Mouse (Mus musculus) left cerebral cortex, adult 9 months (tissue): ENCODE data around the gene Actn1.
"Not testable (repeated sequence)": the region's sequence is repeated elsewhere in the genome, so short reads cannot be mapped to it uniquely, and the experiment has no call there.

Experiments used
- DNase-seq, 2 experiments: peaks; one replicate each; pipeline ENCODE4 v3.0.0; 2022; ENCODE audit warnings: low spot score in 2 of 2

Actn1 gene

DNA sequence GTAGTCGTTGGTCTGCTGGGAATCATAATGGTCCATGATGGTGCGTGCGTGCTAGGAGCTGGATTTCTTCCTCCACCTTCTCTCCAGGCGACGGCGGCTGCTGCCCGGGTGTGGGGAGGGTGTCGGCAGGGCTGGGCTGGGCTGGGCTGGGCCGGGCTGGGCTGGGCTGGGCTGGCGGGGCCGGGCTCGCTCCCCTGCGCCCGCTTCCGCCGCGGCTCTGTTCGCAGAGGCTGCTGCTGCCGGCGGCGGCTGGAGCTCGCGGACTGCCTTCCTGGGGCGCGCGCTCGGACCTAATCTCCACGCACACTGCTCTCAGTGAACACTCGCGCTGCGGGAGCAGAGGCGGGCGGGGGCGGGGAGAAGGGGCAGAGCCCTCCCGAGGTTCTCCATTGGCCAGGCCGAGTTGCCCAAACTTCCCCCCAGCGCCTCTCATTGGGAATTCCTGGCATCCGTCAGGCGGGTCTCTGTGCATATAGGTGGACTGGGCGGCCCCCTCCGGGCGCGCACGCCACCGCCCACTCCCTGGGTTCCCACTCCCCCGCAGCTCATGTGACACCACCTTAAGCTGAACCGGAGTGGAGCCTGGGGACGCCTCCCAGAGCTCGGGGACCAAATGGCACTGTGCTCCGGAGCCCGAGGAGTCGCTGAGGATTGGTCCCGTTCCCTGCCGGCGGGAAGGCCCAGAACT is at the start of gene Actn1:
Gene Actn1 (minus strand): TSS at position 316 of the 688 bp plus-strand sequence.
- DNase-seq, result peak; percentile 90 to 94

- DNase-seq, result no peak
Observed at GRCm38 (mm10) chr12:80307556-80307955, 47.4 kb upstream of the Actn1 start.

DNA sequence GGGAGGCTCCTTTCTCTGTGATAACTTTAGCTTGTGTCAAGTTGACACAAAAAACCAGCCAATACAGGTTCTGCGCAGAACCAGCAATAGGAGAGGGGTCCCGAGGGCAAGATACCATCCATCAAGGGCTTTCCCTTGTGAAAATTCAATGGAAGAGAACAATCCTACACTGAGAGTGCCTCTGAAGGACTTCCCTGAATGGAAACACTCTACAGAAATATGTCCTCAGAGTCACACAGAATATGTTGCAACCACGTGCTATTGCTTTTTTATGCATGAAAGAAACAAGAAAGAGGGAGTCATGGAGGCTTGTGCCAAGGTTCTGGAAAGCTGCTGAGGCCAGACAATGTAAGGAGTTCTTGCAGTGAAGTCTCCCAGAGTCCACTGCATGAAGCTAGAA is 44.3 kb upstream of the Actn1 start:
- DNase-seq, result no peak

- no peak for DNase-seq
Observed at GRCm38 (mm10) chr12:80300833-80301456, 40.8 kb upstream of the Actn1 start.

GRCm38 (mm10) chr12:80298714-80299113 is 38.5 kb upstream of the Actn1 start:
- DNase-seq, result no peak

DNA sequence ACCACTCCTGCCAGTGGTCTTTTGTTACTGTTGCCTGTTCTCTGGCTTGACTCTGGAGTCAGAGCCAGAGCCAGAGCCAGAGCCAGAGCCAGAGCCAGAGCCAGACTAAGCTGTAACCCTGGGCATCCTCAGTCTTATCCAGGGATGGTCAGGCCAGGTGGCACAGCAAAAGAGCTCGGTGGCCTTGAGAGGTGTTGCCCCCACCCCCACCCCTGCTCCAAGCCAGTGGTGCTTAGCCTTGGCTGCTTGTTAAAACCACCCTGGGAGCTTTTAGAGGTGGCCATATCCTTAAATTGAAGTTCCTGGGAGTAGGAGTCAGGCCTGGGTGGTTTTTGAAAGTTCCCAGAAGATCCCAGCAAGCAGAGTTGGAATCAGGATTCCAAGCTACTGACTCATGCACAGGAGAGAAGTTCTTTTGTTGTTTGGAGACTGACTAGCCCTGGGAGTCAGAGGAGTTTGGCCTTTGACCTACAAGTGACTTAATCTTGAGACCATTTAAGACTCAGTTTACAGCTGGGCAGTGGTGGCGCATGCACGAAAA is 31.8 kb upstream of the Actn1 start:
- DNase-seq, result no peak

GRCm38 (mm10) chr12:80290964-80291363 is 30.8 kb upstream of the Actn1 start:
- no peak for DNase-seq

- no peak for DNase-seq
Observed at GRCm38 (mm10) chr12:80290483-80290882, 30.3 kb upstream of the Actn1 start.

GRCm38 (mm10) chr12:80289722-80290121 is 29.6 kb upstream of the Actn1 start:
- DNase-seq, result no peak

DNA sequence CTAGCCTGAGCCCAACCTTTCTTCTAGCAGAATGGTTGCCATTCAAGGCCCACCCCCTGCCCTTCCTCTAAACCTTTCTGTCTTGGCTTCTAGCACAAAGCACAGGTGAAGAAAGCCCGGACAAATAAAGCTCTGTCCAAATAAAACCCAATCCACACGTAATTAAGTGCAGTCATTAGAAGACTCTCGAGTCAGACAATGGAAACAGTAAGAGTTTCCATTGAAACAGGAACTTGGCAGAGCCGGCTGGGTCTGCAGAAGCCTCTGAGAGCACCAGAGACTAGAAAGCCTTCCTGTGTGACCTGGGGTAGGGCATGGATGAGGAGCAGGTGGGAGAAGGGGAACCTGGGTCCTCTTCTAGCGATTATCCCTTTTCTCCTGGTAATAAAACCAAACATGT is 25.7 kb upstream of the Actn1 start:
- no peak for DNase-seq

DNA sequence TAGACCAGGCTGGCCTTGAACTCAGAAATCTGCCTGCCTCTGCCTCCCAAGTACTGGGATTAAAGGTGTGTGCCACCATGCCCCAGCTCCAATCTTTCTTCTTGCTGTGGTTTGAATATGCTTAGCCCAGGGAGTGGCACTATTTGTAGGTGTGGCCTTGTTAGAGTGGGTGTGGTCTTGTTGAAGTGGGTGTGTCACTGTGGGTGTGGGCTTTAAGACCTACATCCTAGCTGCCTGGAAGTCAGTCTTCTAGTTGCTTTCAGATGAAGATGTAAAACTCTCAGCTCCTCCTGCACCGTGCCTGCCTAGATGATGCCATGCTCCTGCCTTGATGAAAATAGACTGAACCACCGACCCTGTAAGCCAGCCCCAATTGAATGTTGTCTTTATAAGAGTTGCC is 24.1 kb upstream of the Actn1 start:
- DNase-seq, result not testable (repeated sequence)

DNA sequence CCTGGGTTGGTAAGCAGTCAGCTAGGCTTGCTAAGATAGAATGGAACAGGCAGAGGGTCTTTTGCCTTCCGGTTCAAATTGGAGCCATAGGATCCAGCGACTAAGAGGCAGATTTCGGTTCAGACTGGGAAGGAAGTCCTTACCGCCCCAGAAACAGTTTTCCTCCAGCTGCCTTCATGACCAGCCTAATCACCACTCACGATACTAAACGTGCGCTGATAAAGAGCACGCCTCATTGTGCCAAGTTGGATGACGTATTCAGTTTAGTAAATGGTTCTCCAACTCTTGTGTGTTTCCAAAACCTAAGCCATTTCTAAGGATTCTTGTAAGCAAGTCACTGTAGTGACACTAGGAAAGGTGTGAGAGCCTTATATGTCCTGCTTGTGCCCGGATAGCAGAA is 18.7 kb upstream of the Actn1 start:
- no peak for DNase-seq

DNA sequence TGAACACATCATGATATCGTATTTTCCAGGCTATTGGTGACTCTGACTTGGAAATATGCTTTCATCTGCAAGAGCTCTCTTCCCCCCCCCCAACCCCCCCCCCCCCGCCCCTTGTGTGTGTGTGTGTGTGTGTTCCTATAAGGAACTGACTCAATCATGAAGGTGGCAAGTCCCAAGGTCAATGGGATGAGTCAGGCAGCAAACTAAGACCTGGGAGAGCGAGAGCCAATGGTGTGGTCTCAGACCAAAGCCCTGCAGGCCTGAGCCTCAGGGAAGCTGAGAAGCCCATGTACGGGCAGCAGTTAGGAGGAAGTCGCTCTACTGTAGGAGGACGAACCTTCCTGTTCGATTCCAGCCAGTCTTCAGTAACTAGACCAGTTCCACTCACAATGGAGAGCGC is 17.3 kb upstream of the Actn1 start:
- no peak for DNase-seq

DNA sequence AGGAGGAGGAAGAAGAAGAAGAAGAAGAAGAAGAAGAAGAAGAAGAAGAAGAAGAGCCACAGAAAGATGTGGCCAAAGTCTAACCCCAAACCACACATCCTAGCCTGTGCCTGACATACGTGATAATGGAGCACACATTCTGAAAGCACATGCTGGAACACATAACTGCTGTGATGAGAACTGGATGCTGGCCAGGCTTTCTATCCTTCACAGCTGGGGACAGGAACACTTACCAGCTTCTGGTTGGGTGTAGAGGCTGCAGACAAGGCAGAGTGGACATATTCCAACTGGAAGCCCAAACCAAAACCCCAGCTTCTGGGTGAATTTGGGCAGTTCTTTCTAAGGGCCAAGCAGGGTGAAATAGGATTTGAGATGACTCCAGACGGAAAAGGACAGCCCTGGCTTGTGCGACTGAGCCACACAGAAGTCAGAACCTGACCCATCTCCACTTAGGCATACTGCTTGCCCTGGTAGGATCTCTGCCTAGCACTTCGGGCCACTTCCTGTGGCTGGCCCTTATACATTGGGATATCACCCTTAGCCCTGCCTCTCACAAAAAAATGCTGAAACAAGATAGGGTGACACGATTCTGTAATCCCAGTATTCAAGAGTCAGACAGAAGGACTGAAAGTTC is 15.1 kb upstream of the Actn1 start:
- no peak for DNase-seq

- DNase-seq, result peak in 1 of 2 experiments; percentile 47
Observed at GRCm38 (mm10) chr12:80273020-80273686, 13.0 kb upstream of the Actn1 start.

DNA sequence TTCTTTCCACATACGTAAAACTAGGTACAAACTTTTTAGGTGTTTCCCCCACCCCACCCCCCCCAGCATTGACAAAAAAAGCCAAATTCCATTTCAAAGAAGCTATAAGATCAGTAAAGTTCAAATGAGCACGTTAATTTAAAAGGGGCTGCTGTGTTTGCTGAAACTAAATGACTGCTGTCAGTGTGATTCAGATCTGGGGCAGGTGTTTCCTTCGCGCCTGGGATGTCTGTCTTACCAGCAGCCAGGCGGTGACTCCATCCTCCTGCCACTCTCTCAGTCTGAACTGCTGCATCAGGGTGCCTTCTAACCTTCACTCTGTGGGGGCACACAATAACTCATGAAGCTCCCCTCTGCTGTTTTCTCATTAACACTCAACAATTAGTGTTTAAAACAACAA is 11.6 kb upstream of the Actn1 start:
- no peak for DNase-seq

DNA sequence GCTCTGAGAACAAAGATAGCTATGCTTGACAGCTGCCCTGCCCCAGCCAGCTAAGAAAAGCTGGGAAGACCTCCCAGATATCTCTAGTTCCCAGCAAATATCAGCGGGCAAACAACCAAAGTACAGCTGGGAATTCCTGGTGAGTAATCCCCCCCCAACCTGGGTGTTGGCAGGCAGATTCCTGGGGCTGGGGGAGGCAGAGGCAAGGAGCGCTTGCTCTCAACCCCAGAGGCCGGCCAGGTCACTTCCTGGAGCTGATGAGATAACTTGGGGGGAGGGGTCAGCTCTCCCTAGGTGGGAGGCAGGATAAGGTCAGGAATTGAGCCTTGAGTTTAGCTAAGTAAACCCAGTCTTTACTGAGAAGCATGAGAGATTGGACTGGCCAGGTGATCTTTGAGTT is 10.8 kb upstream of the Actn1 start:
- DNase-seq, result no peak

DNA sequence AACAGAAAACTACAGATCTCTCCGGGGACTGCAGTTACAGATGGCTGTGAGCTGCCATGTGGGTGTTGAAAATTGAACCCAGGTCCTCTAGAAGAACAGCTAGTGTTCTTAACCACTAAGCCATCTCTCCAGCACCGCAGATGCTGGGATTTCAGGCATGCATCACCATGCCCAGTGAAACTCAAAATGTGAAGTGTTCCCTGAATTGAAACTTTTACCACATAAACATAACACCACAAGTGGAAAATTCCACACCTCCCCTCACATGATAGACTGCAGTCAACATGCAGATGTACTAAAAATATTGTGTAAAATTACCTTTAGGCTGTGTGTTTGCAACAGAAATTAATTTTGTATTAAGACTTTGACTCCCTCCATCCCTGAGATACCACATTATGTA is 9.1 kb upstream of the Actn1 start:
- DNase-seq, result no peak

DNA sequence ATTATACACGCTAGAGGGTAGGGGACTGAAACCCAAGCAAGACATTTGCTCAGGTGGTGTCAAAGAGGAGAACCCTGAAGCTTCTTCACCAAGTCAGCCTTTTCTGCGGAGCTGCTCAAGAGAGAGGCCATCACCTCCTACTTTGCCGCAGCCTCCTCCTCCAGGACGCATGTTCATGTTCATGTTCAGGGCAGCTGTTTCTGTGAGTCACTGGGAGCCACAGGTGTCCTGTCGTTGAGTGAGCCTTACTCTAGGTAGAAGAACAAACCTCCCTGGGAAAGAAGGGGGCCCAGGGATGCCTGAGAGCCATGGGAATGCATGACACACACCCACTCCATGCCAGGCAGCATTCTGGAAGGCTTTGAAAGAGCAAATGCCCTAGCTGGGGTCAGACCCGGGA is 7.8 kb upstream of the Actn1 start:
- DNase-seq, result no peak

DNA sequence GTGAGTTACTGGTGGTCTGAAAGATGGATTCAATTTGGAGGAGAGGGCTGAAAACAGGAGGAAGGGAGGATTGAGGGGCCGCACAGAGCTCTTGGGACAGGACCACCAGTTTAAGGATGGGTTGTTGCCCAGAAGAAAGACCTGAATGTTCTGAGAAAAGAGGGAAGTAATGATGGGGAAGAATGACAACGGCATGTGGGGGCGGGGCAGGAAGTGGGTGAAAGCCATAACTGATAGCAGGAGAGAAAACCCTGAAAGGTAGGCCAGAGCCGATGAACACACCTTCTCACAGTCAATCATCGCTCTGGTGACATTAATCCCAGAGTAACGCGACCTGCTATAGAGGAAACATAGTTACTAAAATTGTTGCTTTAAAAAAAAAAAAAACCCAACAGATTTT is 4.2 kb upstream of the Actn1 start:
- not testable (repeated sequence) for DNase-seq

DNA sequence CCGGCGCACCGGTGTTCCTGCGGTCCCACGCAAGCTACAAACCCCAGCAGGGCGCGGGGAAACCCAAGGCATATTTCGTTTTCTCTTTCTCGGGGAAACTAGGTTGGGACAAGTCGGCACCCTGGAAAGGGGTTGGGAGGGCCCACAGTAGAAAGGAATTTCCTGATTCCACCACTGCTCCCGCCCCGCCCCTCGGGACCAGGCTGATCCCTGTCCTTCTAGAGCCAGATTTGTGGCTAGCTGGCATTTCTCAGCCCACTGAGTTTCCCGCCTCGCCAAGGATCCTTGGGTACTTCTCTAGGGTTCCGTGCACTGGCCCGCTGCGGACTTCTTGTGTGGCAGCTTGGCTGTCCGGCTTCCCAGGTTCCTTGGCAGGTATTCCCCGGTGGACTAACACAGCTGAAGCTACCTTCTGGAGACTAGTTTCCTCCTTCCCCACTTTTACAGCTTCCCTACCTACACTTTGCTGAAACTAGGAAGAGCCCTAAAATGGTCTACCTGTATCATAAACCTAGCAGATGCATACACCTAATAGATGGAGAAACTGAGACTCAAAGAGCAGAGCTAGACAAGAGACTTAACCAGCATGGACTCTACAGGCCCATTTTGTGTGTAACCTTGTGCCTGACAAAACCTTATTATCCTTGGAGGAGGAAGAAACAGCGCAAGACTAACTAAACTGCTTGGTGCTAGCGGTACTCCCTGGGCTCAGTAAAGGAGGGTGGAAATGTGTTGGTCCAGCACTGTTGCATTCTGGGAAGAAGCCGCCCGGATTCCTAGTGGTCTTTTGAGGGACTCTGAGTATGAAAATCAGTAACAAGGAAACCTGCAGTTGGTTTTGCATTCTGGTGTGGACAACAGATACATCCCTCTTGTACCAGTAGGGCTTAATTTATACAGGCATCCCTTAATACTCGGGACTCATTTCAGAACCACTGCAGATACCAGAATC is 849 bp upstream of the Actn1 start:
- DNase-seq, result no peak
